In genomic region chr13:44886221-44886620, GRCm38 (mm10) we compare ENCODE assay signal across 16 mouse cellular contexts.
"Had no signal": no experiment of that assay in that cellular context is flagged by ENCODE, and none has a peak within 500 bp of the region (broad histone marks: within the 10 kb centered on the region; RNA-seq: fewer than 3 reads in every experiment).

No protein-coding gene starts in this region.

- H3K4me1 ChIP-seq: kidney, embryonic 15.5 days; limb, embryonic 15.5 days; liver, embryonic 12.5 days; midbrain, embryonic 10.5 days had no signal

- ATAC-seq: liver, embryonic 12.5 days; midbrain, embryonic 15.5 days had no signal

- H3K9me3 ChIP-seq: kidney, embryonic 15.5 days; limb, embryonic 15.5 days; liver, embryonic 12.5 days; midbrain, embryonic 10.5 days; midbrain, embryonic 15.5 days; neural tube, embryonic 12.5 days had no signal

- H3K4me3 ChIP-seq: kidney, embryonic 15.5 days; left cerebral cortex, adult 2 months; limb, embryonic 15.5 days; liver, embryonic 12.5 days; midbrain, embryonic 10.5 days; midbrain, embryonic 15.5 days; neural tube, embryonic 12.5 days had no signal

- DNase-seq: kidney, postnatal 14 days; lung, embryonic 14.5 days; lung, postnatal 10 days; lung, postnatal 4 days; retina, postnatal 1 day; right cerebral cortex, postnatal 4 days; spleen, adult 18-20 months; thymus, adult 18-20 months; thymus, postnatal 14 days had no signal

- H3K9ac ChIP-seq: kidney, embryonic 15.5 days; limb, embryonic 15.5 days; liver, embryonic 12.5 days; lung, embryonic 14.5 days; midbrain, embryonic 15.5 days; neural tube, embryonic 12.5 days had no signal

- H3K27ac ChIP-seq: kidney, embryonic 15.5 days; left cerebral cortex, adult 2 months; limb, embryonic 15.5 days; liver, embryonic 12.5 days; midbrain, embryonic 10.5 days; midbrain, embryonic 15.5 days; neural tube, embryonic 12.5 days had no signal

- H3K27me3 ChIP-seq: kidney, embryonic 15.5 days; limb, embryonic 15.5 days; liver, embryonic 12.5 days; midbrain, embryonic 15.5 days; neural tube, embryonic 12.5 days had no signal

- H3K36me3 ChIP-seq: midbrain, embryonic 15.5 days had no signal

- H3K4me2 ChIP-seq: kidney, embryonic 15.5 days; limb, embryonic 15.5 days; liver, embryonic 12.5 days; lung, embryonic 14.5 days; midbrain, embryonic 15.5 days; neural tube, embryonic 12.5 days had no signal
